Mouse (Mus musculus) embryo, embryonic 10 days (tissue): Measurements from ENCODE around the gene Vapa.
"Not testable (repeated sequence)": the region's sequence is repeated elsewhere in the genome, so short reads cannot be mapped to it uniquely, and the experiment has no call there.

Experiments used
- DNase-seq: peaks from one replicate; pipeline ENCODE4 v3.0.0-alpha.2; 2015; ENCODE audit warnings: low spot score

Gene Vapa

DNA sequence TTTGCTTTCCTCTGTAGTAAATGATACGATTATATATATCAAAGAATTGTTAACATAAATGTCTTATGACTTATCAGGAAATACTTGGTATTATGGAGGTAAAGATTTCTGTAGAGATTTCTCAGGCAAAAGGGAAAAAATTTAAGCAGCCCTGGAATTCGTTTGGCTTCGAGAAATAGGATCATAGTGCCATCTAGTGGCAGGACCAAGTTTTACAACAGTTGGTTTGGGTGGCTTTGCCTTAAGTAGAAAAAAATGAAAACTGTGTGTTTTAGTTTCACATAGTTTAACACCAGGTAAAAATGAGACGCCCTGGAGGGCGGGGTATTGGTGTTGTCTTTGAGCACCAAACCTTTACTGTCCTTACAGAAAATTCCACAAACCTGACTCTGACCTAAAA, 50.6 kb downstream of the Vapa start:
- peak; percentile 83 for DNase-seq

DNA sequence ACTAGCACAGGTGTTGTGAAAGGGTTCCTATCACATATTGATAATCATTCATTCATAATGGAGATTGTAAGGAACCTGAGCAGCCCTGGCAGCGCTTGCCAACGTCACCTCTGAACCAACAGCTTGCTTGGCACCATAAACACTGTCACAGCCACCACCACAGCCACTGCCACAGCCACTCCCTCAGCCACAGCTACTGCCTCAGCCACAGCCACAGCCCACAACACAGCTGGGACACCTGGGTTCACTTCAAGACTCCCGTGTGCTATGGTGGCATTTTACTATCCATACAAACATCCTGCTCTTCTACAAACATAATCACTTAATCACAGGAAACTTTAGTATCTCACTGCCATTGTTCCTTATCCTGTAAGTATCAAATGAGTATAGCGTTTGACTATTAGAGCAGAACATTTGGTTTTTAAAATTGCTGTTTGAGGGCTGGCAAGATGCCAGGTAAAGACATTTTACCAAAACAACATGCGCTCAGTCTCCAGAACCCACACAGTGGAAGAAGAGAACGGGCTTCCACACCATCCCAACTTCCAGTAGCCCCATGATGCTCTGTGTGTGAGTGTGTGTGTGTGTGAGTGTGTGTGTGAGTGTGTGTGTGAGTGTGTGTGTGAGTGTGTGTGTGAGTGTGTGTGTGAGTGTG, 51.9 kb downstream of the Vapa start:
- DNase-seq, result no peak

DNA sequence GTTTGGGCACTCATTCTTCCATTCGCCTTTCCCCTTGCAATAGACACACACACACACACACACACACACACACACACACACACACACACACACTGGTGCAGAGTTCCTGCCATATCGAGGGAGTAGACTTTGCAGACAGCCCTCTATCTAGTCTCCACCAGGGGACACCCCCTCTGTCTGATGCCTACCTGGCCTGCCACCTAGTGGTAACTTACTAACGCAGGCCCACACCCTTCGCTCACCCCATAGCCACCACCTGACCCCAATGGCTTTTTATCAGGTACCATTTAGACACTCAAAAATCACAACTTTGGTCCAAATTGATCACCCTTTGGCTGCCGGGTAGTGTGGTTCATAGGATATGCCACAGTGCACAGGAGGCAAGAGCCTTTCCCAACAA, 54.1 kb downstream of the Vapa start:
- peak; percentile 28 for DNase-seq

DNA sequence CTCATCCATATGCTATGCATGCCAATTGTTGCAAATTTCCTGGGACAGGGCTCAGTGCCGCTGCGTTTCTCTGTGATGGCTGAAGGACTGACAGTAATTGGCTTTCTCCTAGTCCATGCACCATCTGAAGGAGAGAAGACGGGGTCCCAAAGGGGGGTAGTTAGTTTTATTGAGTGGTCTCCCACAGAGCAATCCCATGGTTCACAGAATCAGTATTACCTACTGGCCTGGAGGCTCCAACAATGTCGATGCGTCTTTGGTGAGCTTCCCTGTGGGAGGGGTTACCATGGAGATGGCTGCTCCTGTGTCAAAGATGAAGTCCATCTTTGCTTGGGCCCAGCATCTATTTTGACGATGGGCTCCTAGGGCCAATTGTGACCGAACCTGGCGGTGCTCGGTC, 54.6 kb downstream of the Vapa start:
- no peak for DNase-seq

DNA sequence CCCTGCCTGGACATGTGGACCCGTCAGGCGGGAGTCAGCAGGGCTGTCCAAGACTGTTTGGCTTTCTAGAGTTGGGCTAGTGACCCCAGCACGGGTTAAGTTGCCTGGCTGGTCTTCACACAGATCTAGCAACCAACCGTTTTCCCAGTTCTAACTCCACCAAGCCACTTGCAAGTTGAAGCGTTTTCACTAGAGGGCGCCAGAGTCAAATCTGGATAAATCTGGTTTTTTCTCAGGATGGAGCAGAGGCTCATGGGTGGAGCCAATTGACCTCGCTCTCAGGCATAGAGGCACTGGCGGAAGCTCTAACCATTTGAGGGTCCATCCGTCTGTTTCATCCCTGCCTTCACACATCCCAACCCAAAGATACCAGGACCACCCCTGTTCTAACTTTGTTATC, 55.1 kb downstream of the Vapa start:
- peak; percentile 70 for DNase-seq

DNA sequence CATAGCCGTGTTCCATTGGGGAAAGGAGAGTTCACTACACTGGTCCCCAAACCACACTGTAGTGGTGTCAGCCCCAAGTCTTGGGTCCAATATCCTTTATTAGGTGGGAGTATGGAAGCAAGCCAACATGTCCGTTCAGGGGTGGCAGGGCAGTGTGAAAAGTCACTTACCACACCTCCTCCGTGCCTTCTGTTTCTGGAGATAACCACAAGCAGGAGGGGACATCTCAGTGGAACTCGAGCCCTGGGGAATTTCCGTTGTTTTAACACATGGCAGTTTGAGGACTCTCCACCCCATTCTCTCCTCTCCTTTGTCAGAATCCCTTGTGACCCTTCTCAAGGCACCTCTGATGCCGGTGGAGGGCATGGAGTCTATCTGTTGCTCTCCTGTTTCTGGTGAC, 56.1 kb downstream of the Vapa start:
- DNase-seq, result no peak

DNA sequence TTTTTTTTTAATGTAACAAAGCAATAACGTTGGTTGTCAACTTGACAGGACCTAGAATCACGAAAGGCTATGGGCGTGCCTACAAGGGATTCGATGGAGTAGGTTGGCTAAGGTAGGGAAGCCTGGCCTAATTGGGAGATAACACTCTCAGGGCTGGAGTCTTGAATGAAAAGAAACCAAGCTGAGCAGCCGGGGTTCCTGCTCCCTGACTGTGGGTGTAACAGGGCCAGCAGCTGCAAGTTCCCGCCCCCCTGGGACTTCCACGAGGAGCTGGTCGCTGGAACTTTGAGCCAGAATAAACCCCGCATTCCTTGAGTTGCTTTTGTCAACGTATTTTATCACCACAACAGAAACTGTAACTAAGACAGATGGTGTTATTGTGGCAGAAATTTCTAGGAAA, 56.6 kb downstream of the Vapa start:
- no peak for DNase-seq

DNA sequence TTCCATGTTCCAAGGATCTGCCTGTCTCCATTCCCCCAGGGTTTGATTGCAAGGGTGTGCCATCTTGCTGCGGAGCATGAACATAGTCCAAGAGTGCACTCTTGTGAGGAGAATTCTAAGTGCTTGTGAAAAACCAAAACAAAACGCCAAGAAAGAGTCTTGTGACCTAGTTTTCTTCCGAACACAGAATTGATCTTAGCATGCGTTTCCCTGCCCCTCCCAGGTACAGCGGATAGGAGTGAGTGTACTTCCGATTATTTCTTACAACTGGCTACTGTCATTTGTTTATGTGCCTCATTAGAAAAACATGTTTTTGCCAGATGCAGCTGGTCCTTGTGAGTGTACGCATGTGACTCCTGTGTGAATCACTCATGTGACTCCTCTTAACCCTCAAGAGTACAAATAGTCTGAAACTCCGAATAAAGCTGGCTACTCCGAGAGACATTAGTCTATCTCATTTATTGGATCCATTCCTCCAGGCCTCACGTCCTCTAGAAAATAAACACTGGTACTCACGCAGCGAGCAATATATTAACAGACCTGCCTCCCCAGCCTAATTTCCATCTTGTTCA, 60.8 kb downstream of the Vapa start:
- no peak for DNase-seq

DNA sequence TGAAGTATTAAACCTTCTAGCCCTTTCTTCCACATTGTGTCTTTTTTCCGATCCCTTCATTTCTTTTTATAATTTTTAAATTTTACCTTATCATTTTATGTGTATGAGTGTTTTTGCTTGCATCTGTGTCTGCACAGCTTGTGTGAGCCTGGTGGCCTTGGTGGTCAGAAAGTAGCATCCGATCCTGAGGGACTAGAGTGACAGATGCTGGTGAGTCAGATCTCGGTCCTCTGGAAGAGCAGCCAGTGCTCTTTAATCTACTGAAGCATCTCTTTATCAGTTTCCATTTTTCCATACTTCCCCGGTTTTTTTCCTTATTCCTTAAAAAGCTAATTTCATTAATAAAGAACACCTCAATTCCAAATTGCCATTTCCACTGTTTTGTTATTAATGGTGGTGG, 63.0 kb downstream of the Vapa start:
- DNase-seq, result no peak

DNA sequence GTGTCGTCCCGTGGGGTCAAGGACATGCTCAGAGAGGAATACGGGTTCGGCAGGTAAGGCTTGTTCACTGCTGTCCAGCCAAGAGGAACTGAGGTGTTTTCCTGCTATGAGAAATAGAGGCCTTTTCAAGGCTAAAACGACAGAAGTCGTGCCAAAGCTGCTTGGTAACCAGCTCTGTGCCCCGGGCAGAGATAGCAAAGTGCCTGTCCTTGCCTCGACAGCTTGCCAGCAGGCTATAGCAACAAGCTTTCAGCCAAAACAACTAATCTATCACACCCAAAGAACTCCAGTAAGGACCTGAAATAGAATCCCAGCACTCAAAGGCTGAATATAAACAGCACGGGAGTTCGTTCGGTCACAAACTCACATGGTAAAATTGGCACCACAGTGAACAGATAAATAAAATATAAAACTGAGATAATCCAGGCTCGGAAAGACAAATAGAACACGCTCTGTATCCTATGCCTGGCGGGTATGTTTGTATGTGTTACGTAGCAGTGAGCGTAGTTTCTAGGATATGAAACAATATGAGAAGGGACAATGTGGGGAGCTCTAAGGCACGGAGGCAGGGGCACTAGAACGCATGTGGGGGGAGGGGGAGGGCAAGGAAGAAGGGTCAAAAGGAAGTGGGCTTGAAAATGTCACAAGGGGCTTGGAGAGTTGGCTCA, 64.5 kb downstream of the Vapa start:
- DNase-seq, result no peak

DNA sequence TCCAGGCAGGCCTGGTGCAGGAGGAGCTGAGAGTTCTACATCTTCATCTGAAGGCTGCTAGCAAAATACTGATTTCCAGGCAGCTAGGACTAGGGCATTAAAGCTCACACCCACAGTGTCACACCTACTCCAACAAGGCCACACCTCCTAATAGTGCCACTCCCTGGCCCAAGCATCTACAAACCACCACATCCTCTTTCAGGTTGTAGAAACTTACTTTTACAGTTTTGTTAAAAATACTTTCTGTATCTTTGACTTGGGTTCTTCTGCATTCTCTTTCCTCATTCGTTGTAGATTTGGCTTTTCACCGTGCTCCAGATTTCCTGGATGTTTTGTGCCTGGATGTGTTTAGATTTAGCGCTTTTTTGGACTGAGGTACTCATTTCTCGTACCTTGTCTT, 67.1 kb downstream of the Vapa start:
- not testable (repeated sequence) for DNase-seq

DNA sequence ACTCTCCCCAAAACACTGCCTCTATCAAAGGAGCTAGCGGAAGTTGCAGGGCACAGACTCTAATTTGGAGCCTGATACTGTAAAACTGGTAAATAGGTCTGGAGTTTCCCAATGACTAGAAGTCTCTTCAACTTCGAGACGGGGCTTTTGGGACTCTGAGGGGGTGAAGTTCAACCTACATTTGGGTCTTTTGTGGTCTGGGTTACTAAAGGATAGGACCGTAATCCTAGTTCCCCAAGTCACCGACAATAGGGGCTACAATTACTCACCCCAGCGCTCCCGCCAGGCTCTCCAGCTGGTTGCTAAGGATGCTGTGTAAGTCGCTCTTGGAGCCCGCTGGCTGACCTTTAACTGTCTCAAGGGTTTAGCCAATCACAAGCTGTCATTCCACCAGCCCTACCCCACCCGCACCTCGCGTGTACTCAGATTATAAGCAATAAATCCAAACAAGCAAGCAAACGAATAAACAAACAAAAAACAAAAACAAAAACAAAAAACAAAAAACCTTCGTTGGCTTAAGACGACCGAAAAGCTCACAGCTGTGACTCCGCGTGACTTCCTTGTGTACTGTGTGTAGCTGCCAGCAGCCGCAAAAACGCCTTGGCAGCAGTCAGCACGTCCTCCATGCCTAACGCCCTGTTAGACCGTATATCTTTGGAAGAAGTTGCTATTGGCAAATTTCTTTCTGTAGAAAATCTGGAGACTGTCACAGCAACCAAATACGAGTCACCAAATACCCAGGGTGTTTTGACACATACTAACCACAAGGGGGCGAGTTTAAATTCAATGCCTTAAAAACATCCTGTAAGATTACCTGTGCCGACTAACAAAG, 72.7 kb downstream of the Vapa start, which contains the start of gene Tmem232:
Gene Tmem232, minus strand, starts transcription at position 342 of the 832 bp plus-strand sequence.
- peak; percentile 67 for DNase-seq

DNA sequence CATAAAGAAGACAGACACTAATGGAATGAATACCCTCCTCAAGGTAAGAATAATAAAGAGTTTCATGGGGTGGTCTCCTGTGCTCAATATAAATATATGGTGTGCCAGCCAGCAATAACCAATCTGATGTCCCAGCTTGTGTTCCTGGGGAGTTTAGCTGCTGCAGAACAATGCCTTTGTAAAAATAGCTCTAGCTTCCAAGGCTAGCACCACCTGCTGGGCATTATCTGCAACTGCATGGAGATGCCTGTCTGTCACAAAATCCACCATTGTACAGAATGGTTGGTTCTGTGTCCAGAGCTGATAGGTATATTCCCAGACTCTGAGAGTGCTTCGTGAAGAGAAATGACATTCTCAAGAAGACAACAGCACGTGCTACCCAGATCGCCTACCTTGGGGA, 77.2 kb downstream of the Vapa start:
- DNase-seq, result peak; percentile 78

DNA sequence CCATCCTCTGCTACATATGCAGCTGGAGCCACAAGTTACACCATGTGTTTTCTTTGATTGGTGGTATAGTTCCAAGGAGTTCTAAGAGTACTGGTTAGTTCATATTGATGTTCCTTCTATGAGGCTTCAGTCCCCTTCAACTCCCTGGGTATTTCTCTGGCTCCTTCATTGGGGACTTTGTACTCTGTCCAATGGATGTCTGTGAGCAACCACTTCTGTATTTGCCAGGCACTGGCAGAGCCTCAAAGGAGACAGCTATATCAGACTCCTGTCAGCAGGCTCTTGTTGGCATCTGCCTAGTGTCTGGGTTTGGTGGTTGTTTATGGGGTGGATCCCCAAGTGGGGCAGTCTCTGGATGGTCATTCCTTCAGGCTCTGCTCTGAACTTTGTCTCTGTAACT, 81.0 kb downstream of the Vapa start:
- not testable (repeated sequence) for DNase-seq
